Mouse (Mus musculus) MEL (cell line): Measurements from ENCODE around the gene Snrnp27. TPM values are rescaled to one million over a fixed set of nuclear protein-coding genes. Genes with fewer than 3 reads are reported as not detected.

ENCODE experiments used
- DNase-seq: peaks from one replicate; pipeline ENCODE4 v3.0.0; 2011; ENCODE audit warnings: low read depth, low spot score
- H3K27ac ChIP-seq: 2 replicates; pipeline ENCODE4 v1.5.1; 2012; ENCODE audit warnings: low read depth, mild to moderate bottlenecking, control low read depth, low read length, moderate library complexity; ENCODE audit not compliant: control insufficient read depth
- H3K27me3 ChIP-seq, 2 experiments: fragments of 150-350 bp in 1 of 2; sonication (generic) in 1 of 2; 2 replicates each; pipeline ENCODE4 v1.6.1; 2012; ENCODE audit warnings: low read length in 2 of 2, mild to moderate bottlenecking in 2 of 2, improper control_type of control experiment in 1 of 2, moderate library complexity in 1 of 2; ENCODE audit not compliant: insufficient read depth in 2 of 2, control insufficient read depth in 1 of 2
- H3K36me3 ChIP-seq, 2 experiments: 2 replicates each; pipeline ENCODE4 v1.6.1; 2012 to 2014; ENCODE audit warnings: low read length in 2 of 2, improper control_type of control experiment in 1 of 2, inconsistent platforms in 1 of 2, mild to moderate bottlenecking in 1 of 2; ENCODE audit not compliant: insufficient read depth in 2 of 2, control insufficient read depth in 1 of 2
- H3K4me1 ChIP-seq, 2 experiments: fragments of 150-350 bp in 1 of 2; sonication (generic) in 1 of 2; 2 replicates each; pipeline ENCODE4 v1.6.1; 2012; ENCODE audit warnings: low read length in 2 of 2, improper control_type of control experiment in 1 of 2, mild to moderate bottlenecking in 1 of 2; ENCODE audit not compliant: insufficient read depth in 2 of 2, control insufficient read depth in 1 of 2
- H3K4me3 ChIP-seq, 2 experiments: fragments of 150-350 bp in 1 of 2; sonication (generic) in 1 of 2; 2 replicates each; pipeline ENCODE4 v1.5.1; 2012; ENCODE audit warnings: low read depth in 2 of 2, low read length in 2 of 2, mild to moderate bottlenecking in 2 of 2, moderate library complexity in 2 of 2, control low read depth in 1 of 2, improper control_type of control experiment in 1 of 2; ENCODE audit not compliant: control insufficient read depth in 1 of 2, insufficient read depth in 1 of 2
- H3K79me2 ChIP-seq: 2 replicates; pipeline ENCODE4 v1.6.1; 2012; ENCODE audit warnings: mild to moderate bottlenecking, low read length, moderate library complexity; ENCODE audit not compliant: control insufficient read depth, poor library complexity, insufficient read depth
- H3K9ac ChIP-seq: 2 replicates; pipeline ENCODE4 v1.6.1; 2012; ENCODE audit warnings: low read depth, mild to moderate bottlenecking, control low read depth, low read length, moderate library complexity; ENCODE audit not compliant: control insufficient read depth, poor library complexity, severe bottlenecking
- H3K9me3 ChIP-seq: fragments of 150-350 bp; sonication (generic); replicated peaks from 2 replicates; pipeline ENCODE4 v1.6.1; 2012; ENCODE audit warnings: mild to moderate bottlenecking, low read length, improper control_type of control experiment, moderate library complexity; ENCODE audit not compliant: insufficient read depth
- BHLHE40 ChIP-seq: IDR thresholded peaks from 2 replicates; pipeline ENCODE4 v1.6.1; 2012; ENCODE audit warnings: low read depth, mild to moderate bottlenecking, inconsistent platforms, low read length, improper control_type of control experiment, borderline replicate concordance
- CHD2 ChIP-seq: IDR thresholded peaks from 2 replicates; pipeline ENCODE4 v1.6.1; 2011; ENCODE audit warnings: low read length, improper control_type of control experiment
- E2F4 ChIP-seq: IDR thresholded peaks from 2 replicates; pipeline ENCODE4 v1.6.1; 2011; ENCODE audit warnings: low read depth, low read length, improper control_type of control experiment, borderline replicate concordance
- ETS1 ChIP-seq: IDR thresholded peaks from 2 replicates; pipeline ENCODE4 v1.6.1; 2012; ENCODE audit warnings: low read depth, mild to moderate bottlenecking, inconsistent platforms, low read length, improper control_type of control experiment, moderate library complexity
- KAT2A ChIP-seq: conservative IDR thresholded peaks from 2 replicates; pipeline ENCODE4 v1.6.1; 2012; ENCODE audit warnings: low read depth, low read length, improper control_type of control experiment, inconsistent platforms
- MAFK ChIP-seq: IDR thresholded peaks from 2 replicates; pipeline ENCODE4 v1.6.1; 2011; ENCODE audit warnings: low read depth, mild to moderate bottlenecking, low read length, improper control_type of control experiment, borderline replicate concordance
- MAX ChIP-seq: IDR thresholded peaks from 2 replicates; pipeline ENCODE4 v1.6.1; 2011; ENCODE audit warnings: low read length, improper control_type of control experiment
- MAZ ChIP-seq: IDR thresholded peaks from 2 replicates; pipeline ENCODE4 v1.6.1; 2012; ENCODE audit warnings: low read depth, mild to moderate bottlenecking, inconsistent platforms, low read length, improper control_type of control experiment
- MEF2A ChIP-seq: IDR thresholded peaks from 2 replicates; pipeline ENCODE4 v1.6.1; 2014; ENCODE audit warnings: low read depth, mild to moderate bottlenecking, inconsistent platforms, low read length, improper control_type of control experiment; ENCODE audit not compliant: poor library complexity, insufficient replicate concordance, severe bottlenecking; ENCODE audit errors: extremely low read depth
- MXI1 ChIP-seq: IDR thresholded peaks from 2 replicates; pipeline ENCODE4 v1.6.1; 2011; ENCODE audit warnings: mild to moderate bottlenecking, low read depth, low read length, improper control_type of control experiment
- MYB ChIP-seq: IDR thresholded peaks from 2 replicates; pipeline ENCODE4 v1.6.1; 2011; ENCODE audit warnings: mild to moderate bottlenecking, low read depth, low read length, improper control_type of control experiment
- MYC ChIP-seq: IDR thresholded peaks from 2 replicates; pipeline ENCODE4 v1.6.1; 2011; ENCODE audit warnings: low read depth, mild to moderate bottlenecking, low read length, improper control_type of control experiment, moderate library complexity
- NRF1 ChIP-seq: IDR thresholded peaks from 2 replicates; pipeline ENCODE4 v1.6.1; 2014; ENCODE audit warnings: low read depth, mild to moderate bottlenecking, inconsistent platforms, low read length, improper control_type of control experiment, moderate library complexity; ENCODE audit not compliant: poor library complexity, insufficient read depth, severe bottlenecking
- POLR2A ChIP-seq, 2 experiments: IDR thresholded peaks; 2 replicates each; pipeline ENCODE4 v1.6.1; 2011 to 2012; ENCODE audit warnings: low read length in 2 of 2, mild to moderate bottlenecking in 2 of 2, control low read depth in 1 of 2, improper control_type of control experiment in 1 of 2, low read depth in 1 of 2, moderate library complexity in 1 of 2; ENCODE audit not compliant: control insufficient read depth in 1 of 2, insufficient read depth in 1 of 2, poor library complexity in 1 of 2
- POLR2AphosphoS2 ChIP-seq: IDR thresholded peaks from 2 replicates; pipeline ENCODE4 v1.6.1; 2011; ENCODE audit warnings: low read length, improper control_type of control experiment
- POLR2AphosphoS5 ChIP-seq: IDR thresholded peaks from 2 replicates; pipeline ENCODE4 v1.6.1; 2012; ENCODE audit warnings: low read depth, borderline replicate concordance, mild to moderate bottlenecking, inconsistent platforms, low read length, moderate library complexity, mixed read lengths
- TBP ChIP-seq: IDR thresholded peaks from 2 replicates; pipeline ENCODE4 v1.8.0; 2011; ENCODE audit warnings: low read depth, low read length, improper control_type of control experiment
- TCF12 ChIP-seq: IDR thresholded peaks from 2 replicates; pipeline ENCODE4 v1.6.1; 2014; ENCODE audit warnings: low read depth, mild to moderate bottlenecking, inconsistent platforms, low read length, improper control_type of control experiment, moderate library complexity
- ZC3H11A ChIP-seq: IDR thresholded peaks from 2 replicates; pipeline ENCODE4 v1.6.1; 2012; ENCODE audit warnings: low read depth, mild to moderate bottlenecking, inconsistent platforms, low read length, improper control_type of control experiment
- ZNF384 ChIP-seq: IDR thresholded peaks from 2 replicates; pipeline ENCODE4 v1.6.1; 2012; ENCODE audit warnings: low read depth, mild to moderate bottlenecking, inconsistent platforms, low read length, improper control_type of control experiment
- polyA plus RNA-seq, 2 experiments: library from polyadenylated mRNA; stranded (reverse) in 1 of 2; unstranded in 1 of 2; fragments of >175 nt in 1 of 2; fragments of >200 nt in 1 of 2; gene quantifications; 2 replicates each; pipeline versions ENCODE4 v1.2.1 to v1.2.4; 2012; ENCODE audit warnings: low replicate concordance in 2 of 2, low read depth in 1 of 2; ENCODE audit not compliant: insufficient read length in 2 of 2, insufficient read depth in 1 of 2, missing spikeins in 1 of 2
- total RNA-seq: library from RNA; depleted of rRNA; stranded (reverse); fragments of 300-350 nt; gene quantifications from 2 replicates; pipeline ENCODE4 v1.2.3, GENCODE M21; 2012; rRNA removed

The Snrnp27 gene
- total and polyA plus RNA-seq, 3 experiments, result 79.3 to 225 (median 106) TPM

GRCm38 (mm10) chr6:86627946-86628345, 56.4 kb downstream of the Snrnp27 start, which contains the start of gene Asprv1:
TSS of gene Asprv1 (plus strand) at chr6:86628164.
- no peaks in the 10 kb centered on the region for H3K9me3 ChIP-seq
- TF ChIP-seq MXI1, result no peak
- TF ChIP-seq E2F4, result no peak
- TF ChIP-seq MAZ, result no peak
- no peak for TF ChIP-seq TBP
- TF ChIP-seq BHLHE40, result no peak
- TF ChIP-seq ZC3H11A, result no peak
- no peak for TF ChIP-seq MYC
- no peak for TF ChIP-seq TCF12
- no peak for TF ChIP-seq POLR2A (IDR thresholded peaks at IDR 0.05; ENCODE audit: control insufficient read depth in 1 of 2, insufficient read depth in 1 of 2, low read depth in 1 of 2, low read length in 2 of 2, poor library complexity in 1 of 2)
- no peak for TF ChIP-seq KAT2A
- no peak for TF ChIP-seq MEF2A
- TF ChIP-seq MAFK, result no peak
- TF ChIP-seq ZNF384, result no peak
- no peak for TF ChIP-seq POLR2AphosphoS2
- TF ChIP-seq POLR2AphosphoS5, result no peak
- no peak for TF ChIP-seq CHD2
- no peak for TF ChIP-seq MYB
- no peak for TF ChIP-seq NRF1
- TF ChIP-seq ETS1, result no peak
- no peak for TF ChIP-seq MAX
- H3K36me3 ChIP-seq, result no peaks in the 10 kb centered on the region
- H3K4me3 ChIP-seq, result no peak within 1 kb of the TSS
- no peak within 1 kb of the TSS for H3K9ac ChIP-seq
- no peak within 1 kb of the TSS for H3K27ac ChIP-seq
- H3K79me2 ChIP-seq, result no peaks in the 10 kb centered on the region
- no peaks in the 10 kb centered on the region for H3K4me1 ChIP-seq
- peaks cover 3 to 4% of the 10 kb centered on the region in 2 experiments; a peak in 2 of 4 replicates for H3K27me3 ChIP-seq
- DNase-seq, result peak; percentile 31

Other genes with a start within 250 kb of the Snrnp27 start
- 10.9 and 11.6 TPM in 2 replicates for gene C87436, start 246.1 kb downstream of the Snrnp27 start, total RNA-seq
- gene C87436, start 246.1 kb downstream of the Snrnp27 start, polyA plus RNA-seq, result 10 to 100 TPM in 1 of 2 experiments, not detected in 1; 18.5 TPM
- 74.2 and 83.5 TPM in 2 replicates for gene Pcbp1, start 158.2 kb downstream of the Snrnp27 start, total RNA-seq
- gene Pcbp1, start 158.2 kb downstream of the Snrnp27 start, polyA plus RNA-seq, result 100 to 1,000 TPM in 1 of 2 experiments, not detected in 1; 385 TPM
- not detected in 2 replicates for gene Asprv1, start 56.4 kb downstream of the Snrnp27 start, total RNA-seq
- not detected for gene Asprv1, start 56.4 kb downstream of the Snrnp27 start, polyA plus RNA-seq
- 3.1 and 3.2 TPM in 2 replicates for gene Mxd1, start 15.4 kb downstream of the Snrnp27 start, total RNA-seq
- gene Mxd1, start 15.4 kb downstream of the Snrnp27 start, polyA plus RNA-seq, result 1 to 10 TPM in 1 of 2 experiments, not detected in 1; 3.6 TPM
- gene Gmcl1, start 48.9 kb upstream of the Snrnp27 start, total RNA-seq, result 15.9 TPM in 2 replicates
- 10 to 100 TPM; 21.5 to 67.0 TPM for gene Gmcl1, start 48.9 kb upstream of the Snrnp27 start, polyA plus RNA-seq
- gene Anxa4, start 109.1 kb upstream of the Snrnp27 start, total RNA-seq, result 30.4 and 31.1 TPM in 2 replicates
- 100 to 1,000 TPM in 1 of 2 experiments, 10 to 100 TPM in 1; 53.6 to 176 TPM for gene Anxa4, start 109.1 kb upstream of the Snrnp27 start, polyA plus RNA-seq
- 6.4 and 7.2 TPM in 2 replicates for gene Aak1, start 165.0 kb upstream of the Snrnp27 start, total RNA-seq
- 100 to 1,000 TPM in 1 of 2 experiments, 10 to 100 TPM in 1; 25.4 to 353 TPM for gene Aak1, start 165.0 kb upstream of the Snrnp27 start, polyA plus RNA-seq